Mouse (Mus musculus) lung, postnatal 0 days (tissue): Measurements from ENCODE around the gene Arl16.

Experiments used
- CTCF ChIP-seq: IDR thresholded peaks from 2 replicates; pipeline ENCODE4 v1.5.1; 2016; ENCODE audit warnings: antibody characterized with exemption, mild to moderate bottlenecking
- EP300 ChIP-seq: IDR thresholded peaks from 2 replicates; pipeline ENCODE4 v1.6.1; 2016; ENCODE audit warnings: antibody characterized with exemption, mild to moderate bottlenecking, control low read depth

DNA sequence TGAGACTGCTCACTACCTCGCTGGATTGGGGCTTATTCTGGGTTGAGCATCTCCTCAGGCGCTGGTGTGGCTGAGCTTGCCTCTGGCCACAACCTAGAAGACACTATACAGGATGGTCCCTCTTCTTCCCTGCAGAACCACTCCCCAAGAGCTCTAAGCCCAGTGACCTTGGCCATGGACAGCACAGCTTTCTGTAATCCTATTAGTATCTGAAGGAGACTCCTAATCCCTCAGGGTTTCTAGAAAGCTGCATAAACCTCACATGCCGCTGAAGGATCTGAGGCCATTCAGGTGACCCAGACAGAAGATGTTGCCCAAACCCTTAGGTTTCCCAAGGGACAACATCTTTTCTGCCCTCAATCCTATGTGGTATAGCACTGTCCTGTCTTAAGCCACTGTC, 15.2 kb downstream of the Arl16 start:
- no peak for TF ChIP-seq EP300
- no peak for TF ChIP-seq CTCF
